Mouse (Mus musculus): ENCODE measurements at regions not wholly inside any gene's neighbourhood (a gene's known extent, or its start where the extent isn't known, plus 50 kb on each side); places are given as distances from the start of the nearest gene placed in this dataset.

DNA sequence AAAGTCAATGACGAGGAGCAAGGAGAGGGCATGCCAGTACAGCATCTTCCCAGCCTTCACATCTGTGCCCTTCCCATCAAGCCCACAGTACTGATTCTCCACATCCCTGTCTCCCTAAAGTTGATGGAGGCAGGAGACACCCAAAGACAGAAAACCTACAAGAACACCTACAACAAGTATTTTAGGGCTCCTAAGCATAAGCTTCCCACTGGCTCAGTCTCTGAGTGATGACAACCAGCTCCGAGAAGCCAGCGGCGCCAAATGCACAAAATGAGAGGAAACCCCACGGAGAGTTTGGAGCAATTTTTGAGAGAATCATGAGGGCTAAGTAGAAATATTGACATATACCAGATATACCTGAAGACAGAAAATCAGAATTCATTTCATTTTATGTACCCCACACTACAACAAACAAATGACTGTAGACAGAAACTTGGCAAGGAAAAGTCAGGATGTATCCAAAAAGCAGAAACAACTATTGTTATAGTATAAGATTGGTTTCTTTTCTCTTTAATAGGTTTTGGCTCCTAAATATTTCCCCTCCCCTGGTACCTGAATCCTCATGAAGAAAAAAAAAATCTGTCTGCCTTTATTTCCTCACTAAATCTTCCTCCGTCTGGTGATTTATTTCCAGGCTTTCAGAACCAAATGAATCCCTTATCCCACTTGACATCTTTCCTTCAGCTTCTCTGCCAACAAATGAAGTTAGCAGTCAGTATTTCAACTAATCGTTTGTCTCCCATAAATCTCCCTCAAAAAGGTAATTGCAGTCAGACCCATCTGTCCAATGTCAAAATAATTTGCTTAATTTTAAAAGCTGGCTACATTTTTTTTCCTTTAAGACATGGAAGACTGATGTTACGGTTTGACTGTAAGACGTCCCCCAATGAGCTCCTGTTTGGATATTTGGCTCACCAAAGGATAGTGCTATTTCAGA lies 102.0 kb downstream of the Actbl2 start:
- no peak for TF ChIP-seq MAFK (IDR thresholded peaks at IDR 0.05; ENCODE audit: insufficient read depth, low read depth, low read length)
- no peak for TF ChIP-seq CHD2 (IDR thresholded peaks at IDR 0.05; ENCODE audit: low read depth, low read length)
- TF ChIP-seq ZC3H11A (IDR thresholded peaks at IDR 0.05; ENCODE audit: borderline replicate concordance, low read depth, low read length) = no peak
- TF ChIP-seq ZNF384 (IDR thresholded peaks at IDR 0.05; ENCODE audit: low read depth, low read length) = no peak
